Mouse (Mus musculus) bone marrow, adult 2 months (tissue): ENCODE results near the gene Dlgap1.

ENCODE experiments used
- CTCF ChIP-seq: fragments of 200-500 bp; IDR thresholded peaks from 2 replicates; pipeline ENCODE4 v1.5.1; 2011; ENCODE audit warnings: low read length, control low read depth; ENCODE audit not compliant: control insufficient read depth, insufficient read depth
- POLR2A ChIP-seq: fragments of 200-500 bp; IDR thresholded peaks from 2 replicates; pipeline ENCODE4 v1.6.1; 2011; ENCODE audit warnings: low read depth, mild to moderate bottlenecking, control low read depth, low read length, borderline replicate concordance; ENCODE audit not compliant: control insufficient read depth

DNA sequence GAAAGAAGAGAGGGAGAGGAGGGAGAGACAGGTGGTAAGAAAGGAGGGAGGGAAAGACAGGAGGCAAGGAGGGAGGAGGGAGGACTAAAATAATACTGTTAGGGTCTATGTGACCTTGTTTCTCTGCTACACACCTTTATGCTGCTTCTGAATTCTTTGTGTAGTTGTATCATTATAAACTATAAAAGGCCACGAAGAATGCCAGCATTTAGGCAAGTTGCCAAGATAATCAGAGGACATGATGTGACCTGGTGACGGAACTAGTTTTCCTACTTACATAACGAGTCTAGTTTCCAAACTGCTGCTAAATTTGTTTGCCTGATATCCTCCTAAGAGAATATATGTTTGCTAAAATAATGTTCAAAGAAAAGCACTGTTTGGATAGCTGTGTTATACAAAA lies 254.0 kb downstream of the Dlgap1 start:
- TF ChIP-seq CTCF (no peak), POLR2A (no peak)
